Mouse (Mus musculus): ENCODE results near the gene Has3. TPM values are rescaled to one million over a fixed set of nuclear protein-coding genes. Genes with fewer than 3 reads are reported as not detected.

Gene Has3
- polyA plus RNA-seq, 1 experiment: 0.16 TPM

DNA sequence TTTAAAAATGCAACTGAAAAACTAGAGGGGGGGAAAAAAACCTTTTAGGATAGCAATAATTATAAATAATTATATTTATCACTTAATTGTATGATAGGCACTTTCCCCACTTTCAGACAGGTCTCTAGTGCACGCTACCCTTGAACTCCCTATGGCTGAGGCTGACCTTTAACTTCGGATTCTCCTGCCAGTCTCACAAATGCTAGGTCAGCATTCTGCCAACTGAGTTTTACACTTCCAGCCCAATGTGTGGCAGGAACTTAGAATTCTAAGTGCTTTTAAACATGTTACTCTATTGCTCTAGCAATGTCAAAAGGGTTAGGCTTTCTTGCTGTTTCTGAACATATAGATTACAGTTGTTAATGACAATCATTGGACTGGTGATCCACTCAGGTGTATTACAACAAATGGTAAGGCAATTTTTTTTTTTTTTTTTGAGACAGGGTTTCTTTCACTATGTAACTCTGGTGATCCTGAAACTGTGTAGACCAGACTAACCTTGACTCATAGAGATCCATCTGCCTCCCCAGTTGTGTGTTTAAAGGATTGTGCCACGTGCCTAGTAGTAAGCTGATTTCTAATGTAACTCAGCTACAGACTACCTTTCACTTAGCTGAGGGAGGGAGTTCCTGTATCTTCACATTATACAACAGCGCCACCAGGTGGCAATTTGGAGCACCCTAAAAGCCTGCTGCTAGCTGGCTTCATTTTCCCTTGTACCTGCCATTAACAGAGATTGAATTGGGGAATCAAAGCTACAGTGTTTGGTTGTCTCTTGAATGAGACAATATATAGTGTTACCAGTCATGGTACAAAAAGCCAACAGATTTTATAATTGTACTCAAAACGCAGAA is 17.5 kb downstream of the Has3 start:
- Histone ChIP-seq H3K27ac (ENCODE audit: insufficient read depth, low read length) (no peak overlapping the region), H3K4me3 (ENCODE audit: insufficient read depth, low read length) (no peak overlapping the region), H3K4me1 (ENCODE audit: control insufficient read depth, insufficient read depth, low read length) (peaks cover 15% of the 10 kb centered on the region)
- TF ChIP-seq POLR2A (IDR thresholded peaks at IDR 0.05; ENCODE audit: low read depth, low read length) (no peak), CTCF (IDR thresholded peaks at IDR 0.05; ENCODE audit: borderline replicate concordance, insufficient read depth, low read length) (peak; percentile 40; the same call in 1 of the 2 replicates)

GRCm38 (mm10) chr8:106888803-106889202 is 18.8 kb downstream of the Has3 start:
- H3K27ac ChIP-seq (ENCODE audit: insufficient read depth, low read length): no peak overlapping the region
- H3K4me1 ChIP-seq (ENCODE audit: control insufficient read depth, insufficient read depth, low read length): peaks cover 15% of the 10 kb centered on the region
- TF ChIP-seq POLR2A (IDR thresholded peaks at IDR 0.05; ENCODE audit: low read depth, low read length) (no peak), CTCF (IDR thresholded peaks at IDR 0.05; ENCODE audit: borderline replicate concordance, insufficient read depth, low read length) (no peak)
- no peak overlapping the region for H3K4me3 ChIP-seq (ENCODE audit: insufficient read depth, low read length)

- peak overlapping the region; percentile 99 for H3K4me3 ChIP-seq (ENCODE audit: insufficient read depth, low read length)
- H3K27ac ChIP-seq (ENCODE audit: insufficient read depth, low read length): peak overlapping the region; percentile 87
- peaks cover 20% of the 10 kb centered on the region for H3K4me1 ChIP-seq (ENCODE audit: control insufficient read depth, insufficient read depth, low read length)
- TF ChIP-seq CTCF (IDR thresholded peaks at IDR 0.05; ENCODE audit: borderline replicate concordance, insufficient read depth, low read length) (no peak), POLR2A (IDR thresholded peaks at IDR 0.05; ENCODE audit: low read depth, low read length) (peak; percentile 30; the same call in 1 of the 2 replicates)
Observed at GRCm38 (mm10) chr8:106892210-106892805, 22.3 kb downstream of the Has3 start.

DNA sequence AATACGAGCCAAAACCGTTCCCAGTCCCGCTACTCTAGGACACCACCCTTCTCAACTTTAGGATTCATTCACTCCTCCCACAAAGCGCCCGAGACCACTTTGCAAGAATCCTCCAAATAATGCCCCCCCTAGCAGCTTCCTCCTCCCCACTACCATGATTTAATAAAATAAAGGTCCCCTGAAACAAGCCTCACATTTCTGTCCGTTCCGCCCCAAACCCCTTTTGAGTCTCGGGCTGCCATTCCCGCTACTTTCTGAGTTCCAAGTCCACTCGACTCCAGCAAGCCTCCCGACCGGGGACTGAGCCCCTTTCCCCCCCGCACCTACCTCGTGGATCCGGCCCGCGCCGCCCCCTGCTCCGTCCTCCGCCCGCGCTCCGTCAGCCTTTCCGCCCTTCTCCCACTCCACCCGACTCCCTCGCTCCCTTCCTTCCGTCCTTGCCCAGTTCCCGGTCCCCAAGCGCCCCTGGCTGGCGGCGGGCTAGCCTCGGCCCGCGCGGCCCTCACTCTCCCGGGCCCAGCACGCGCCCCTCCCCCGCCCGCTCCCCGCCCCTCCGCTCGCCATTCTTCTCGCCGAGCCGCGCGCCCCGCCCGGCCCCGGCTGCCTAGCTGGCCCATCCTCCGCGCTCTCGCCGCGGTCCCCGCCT is 22.9 kb downstream of the Has3 start:
- peak overlapping the region; percentile 99 for H3K4me3 ChIP-seq (ENCODE audit: insufficient read depth, low read length)
- H3K4me1 ChIP-seq (ENCODE audit: control insufficient read depth, insufficient read depth, low read length): peaks cover 20% of the 10 kb centered on the region
- peak overlapping the region; percentile 87 for H3K27ac ChIP-seq (ENCODE audit: insufficient read depth, low read length)
- no peak for TF ChIP-seq POLR2A (IDR thresholded peaks at IDR 0.05; ENCODE audit: low read depth, low read length)
- no peak for TF ChIP-seq CTCF (IDR thresholded peaks at IDR 0.05; ENCODE audit: borderline replicate concordance, insufficient read depth, low read length)

DNA sequence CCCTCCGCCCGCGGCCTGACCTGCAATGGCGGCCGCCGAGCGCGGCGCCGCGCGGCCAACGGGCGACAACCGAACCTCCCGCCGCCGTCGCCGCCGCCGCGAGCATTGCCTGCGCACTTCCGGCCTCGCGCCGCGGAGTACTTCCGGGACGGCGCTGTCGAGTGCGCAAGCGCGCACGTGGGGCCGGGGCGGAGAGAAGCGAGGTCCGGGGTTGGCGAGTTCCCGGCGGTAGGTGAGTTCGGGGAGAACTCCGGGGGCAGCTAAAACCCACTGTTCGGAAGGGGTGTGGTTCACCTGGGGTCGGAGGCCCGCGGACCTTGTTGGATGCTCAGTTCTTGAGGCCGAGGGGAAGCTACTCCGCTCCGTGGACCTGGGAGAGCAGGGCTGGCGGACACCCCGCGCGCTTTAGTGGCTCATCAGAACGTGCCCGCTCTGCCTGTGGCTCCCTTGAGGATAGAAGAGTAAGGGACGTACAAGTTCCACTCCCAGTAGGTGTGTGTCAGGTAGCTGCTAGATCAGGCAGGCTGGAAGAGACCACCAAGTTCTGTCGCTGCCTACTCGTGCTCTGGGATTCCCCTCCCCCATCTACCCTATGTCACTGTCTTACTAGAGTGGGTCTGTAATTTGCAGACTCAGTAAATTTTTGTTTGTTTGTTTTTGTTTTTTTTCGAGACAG is 23.6 kb downstream of the Has3 start, which contains the start of gene Utp4:
Utp4 (plus strand) TSS at position 156 of the 676 bp plus-strand sequence.
- Histone ChIP-seq H3K27ac (ENCODE audit: insufficient read depth, low read length) (peak within 1 kb of the TSS; percentile 87), H3K4me3 (ENCODE audit: insufficient read depth, low read length) (peak within 1 kb of the TSS; percentile 99), H3K4me1 (ENCODE audit: control insufficient read depth, insufficient read depth, low read length) (peaks cover 19% of the 10 kb centered on the region)
- TF ChIP-seq CTCF (IDR thresholded peaks at IDR 0.05; ENCODE audit: borderline replicate concordance, insufficient read depth, low read length) (no peak), POLR2A (IDR thresholded peaks at IDR 0.05; ENCODE audit: low read depth, low read length) (peak; percentile 65)

DNA sequence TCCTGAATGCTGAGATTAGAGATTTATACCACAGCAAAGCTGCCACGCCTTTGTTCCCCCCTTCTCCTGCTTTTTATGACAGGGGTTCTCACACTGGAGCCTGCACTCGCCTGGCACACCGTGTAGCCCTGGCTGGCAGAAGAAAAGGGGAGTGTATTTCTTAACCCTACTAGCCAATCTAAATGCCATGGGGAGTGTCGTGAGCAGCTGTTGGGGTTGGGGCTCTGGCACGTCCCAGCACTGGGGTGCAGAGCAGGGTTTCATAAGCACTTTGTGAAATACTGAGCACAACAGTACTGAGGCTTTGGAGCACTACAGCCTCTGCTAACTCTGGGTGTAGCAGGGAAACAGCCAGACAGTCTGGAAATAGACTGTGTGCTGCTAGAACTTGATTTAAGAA is 29.4 kb downstream of the Has3 start:
- no peak overlapping the region for H3K27ac ChIP-seq (ENCODE audit: insufficient read depth, low read length)
- no peak overlapping the region for H3K4me3 ChIP-seq (ENCODE audit: insufficient read depth, low read length)
- peaks cover 5% of the 10 kb centered on the region for H3K4me1 ChIP-seq (ENCODE audit: control insufficient read depth, insufficient read depth, low read length)
- no peak for TF ChIP-seq POLR2A (IDR thresholded peaks at IDR 0.05; ENCODE audit: low read depth, low read length)
- no peak for TF ChIP-seq CTCF (IDR thresholded peaks at IDR 0.05; ENCODE audit: borderline replicate concordance, insufficient read depth, low read length)

GRCm38 (mm10) chr8:106905727-106906480 is 35.9 kb downstream of the Has3 start:
- H3K4me3 ChIP-seq (ENCODE audit: insufficient read depth, low read length): no peak overlapping the region
- TF ChIP-seq POLR2A (IDR thresholded peaks at IDR 0.05; ENCODE audit: low read depth, low read length) (no peak), CTCF (IDR thresholded peaks at IDR 0.05; ENCODE audit: borderline replicate concordance, insufficient read depth, low read length) (peak; percentile 57; the same call in 1 of the 2 replicates)
- no peaks in the 10 kb centered on the region for H3K4me1 ChIP-seq (ENCODE audit: control insufficient read depth, insufficient read depth, low read length)
- no peak overlapping the region for H3K27ac ChIP-seq (ENCODE audit: insufficient read depth, low read length)

DNA sequence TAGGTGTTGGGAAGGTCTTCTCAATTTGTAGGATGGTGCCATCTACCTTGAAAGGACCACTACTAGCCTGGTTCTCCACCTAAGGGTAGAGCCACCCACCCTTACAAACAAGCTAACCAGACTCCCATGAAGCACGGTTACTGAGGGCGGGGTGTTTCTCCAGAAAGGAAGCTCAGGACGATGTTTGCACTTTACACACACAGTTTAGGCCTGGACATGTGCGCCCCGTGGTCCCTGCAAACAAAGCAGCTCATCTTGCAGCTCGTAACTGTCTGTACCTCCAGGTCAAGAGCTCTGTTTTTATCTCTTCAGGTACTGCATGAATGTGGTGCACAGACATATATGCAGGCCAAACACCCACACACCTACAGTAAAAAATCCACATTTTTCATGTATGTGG is 36.6 kb downstream of the Has3 start:
- H3K27ac ChIP-seq (ENCODE audit: insufficient read depth, low read length): no peak overlapping the region
- no peak overlapping the region for H3K4me3 ChIP-seq (ENCODE audit: insufficient read depth, low read length)
- no peak for TF ChIP-seq CTCF (IDR thresholded peaks at IDR 0.05; ENCODE audit: borderline replicate concordance, insufficient read depth, low read length)
- TF ChIP-seq POLR2A (IDR thresholded peaks at IDR 0.05; ENCODE audit: low read depth, low read length): no peak
- H3K4me1 ChIP-seq (ENCODE audit: control insufficient read depth, insufficient read depth, low read length): no peaks in the 10 kb centered on the region

DNA sequence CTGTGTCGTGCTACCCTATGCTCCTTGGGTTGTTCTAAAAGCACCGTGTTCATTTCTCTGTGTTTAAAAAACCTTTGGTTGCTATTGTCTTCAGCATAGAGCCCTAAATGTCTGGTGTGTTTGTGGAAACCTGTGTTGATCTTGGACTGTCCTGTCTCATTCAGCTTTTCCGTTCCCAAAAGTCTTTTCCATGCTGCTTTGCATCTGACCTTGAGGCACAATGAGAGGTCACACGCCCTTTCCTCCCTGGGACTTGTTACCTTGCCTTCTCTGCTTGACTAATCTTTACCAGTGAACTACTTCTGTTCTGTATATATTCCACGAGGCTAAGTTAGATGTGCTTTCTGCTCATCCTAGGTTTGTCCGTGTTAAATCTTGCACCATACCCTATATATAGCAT is 37.4 kb downstream of the Has3 start:
- no peak overlapping the region for H3K4me3 ChIP-seq (ENCODE audit: insufficient read depth, low read length)
- H3K27ac ChIP-seq (ENCODE audit: insufficient read depth, low read length): no peak overlapping the region
- TF ChIP-seq CTCF (IDR thresholded peaks at IDR 0.05; ENCODE audit: borderline replicate concordance, insufficient read depth, low read length) (no peak), POLR2A (IDR thresholded peaks at IDR 0.05; ENCODE audit: low read depth, low read length) (no peak)
- no peaks in the 10 kb centered on the region for H3K4me1 ChIP-seq (ENCODE audit: control insufficient read depth, insufficient read depth, low read length)

Data from embryonic fibroblast, embryonic 13.5 days (primary cell).